Mouse (Mus musculus) gastrocnemius, postnatal 14 days (tissue): ENCODE measurements around the gene Fig4. TPM values are rescaled to one million over a fixed set of nuclear protein-coding genes. Genes with fewer than 3 reads are reported as not detected.
A peak's percentile ranks its signal among the peaks of the same experiment; 100 is the strongest.

ENCODE experiments used
- DNase-seq: peaks from one replicate; pipeline ENCODE4 v3.0.0; 2021; ENCODE audit warnings: mixed read lengths
- intact Hi-C: fragments of 180-260 bp; cut with DNase I; formaldehyde crosslinking; loops from one replicate; pipeline ENCODE4 v1.15.1; 2025; ENCODE audit warnings: low total_unique reads
- long read RNA-seq, 2 experiments: library from polyadenylated mRNA; stranded (forward); transcript quantifications; one replicate each; pipeline ENCODE4 v2.0.0; 2021
- total RNA-seq, 2 experiments: library from RNA; stranded (reverse); gene quantifications; 2 replicates each; pipeline ENCODE4 v1.2.3; 2021

Gene Fig4
- 1 to 10 TPM; 6.0 to 7.0 TPM for total RNA-seq
- long read RNA-seq, experiment 1, transcript Fig4-201 (23 exons, 3,282 nt) = major isoform, 7 of 8 reads
- long read RNA-seq, experiment 1, partial matches to known transcripts = 1 of 8 reads
- long read RNA-seq, experiment 1, other reads (novel, unspliced or antisense) = 0 of 8 reads
- long read RNA-seq, experiment 2, transcript Fig4-201 (23 exons, 3,282 nt) = major isoform, 8 of 9 reads
- long read RNA-seq, experiment 2, partial matches to known transcripts = 1 of 9 reads
- long read RNA-seq, experiment 2, other reads (novel, unspliced or antisense) = 0 of 9 reads

- intact Hi-C loops = loop anchor here (10.0 kb wide), 1 partner anchor 202 kb away; no protein-coding TSS in a partner anchor
- peak; percentile 89 for DNase-seq
These were observed at the start of gene Fig4 for GRCm38 (mm10) chr10:41302689-41303431. Gene Fig4 (minus strand): TSS chr10:41303260.

GRCm38 (mm10) chr10:41341346-41341745 lies 38.3 kb upstream of the Fig4 start:
- intact Hi-C loops = no loop called here
- DNase-seq = no peak

GRCm38 (mm10) chr10:41332533-41333043 lies 29.5 kb upstream of the Fig4 start:
- no peak for DNase-seq
- intact Hi-C loops = no loop called here

GRCm38 (mm10) chr10:41315866-41316265 lies 12.8 kb upstream of the Fig4 start:
- no peak for DNase-seq
- intact Hi-C loops = no loop called here

GRCm38 (mm10) chr10:41308205-41308604 lies 5.1 kb upstream of the Fig4 start:
- intact Hi-C loops = loop anchor here (10.0 kb wide), 1 partner anchor 197 kb away; no protein-coding TSS in a partner anchor

GRCm38 (mm10) chr10:41304961-41305455 lies 1.9 kb upstream of the Fig4 start:
- intact Hi-C loops = loop anchor here (10.0 kb wide), 1 partner anchor 200 kb away; no protein-coding TSS in a partner anchor
- DNase-seq = peak; percentile 15

More at GRCm38 (mm10) chr10:41308205-41308604, 5.1 kb upstream of the Fig4 start:
- DNase-seq = no peak

- DNase-seq = peak; percentile 85
- intact Hi-C loops = loop anchor here (10.0 kb wide), 1 partner anchor 201 kb away; no protein-coding TSS in a partner anchor
These were observed 782 bp upstream of the Fig4 start, which contains the start of gene Ak9 for GRCm38 (mm10) chr10:41303639-41304444. Gene Ak9 (plus strand): TSS chr10:41303980.

GRCm38 (mm10) chr10:41300161-41300560 lies 2.9 kb downstream of the Fig4 start:
- intact Hi-C loops = loop anchor here (10.0 kb wide), 1 partner anchor 205 kb away; no protein-coding TSS in a partner anchor
- no peak for DNase-seq

- intact Hi-C loops = no loop called here
- no peak for DNase-seq
These were observed 7.9 kb downstream of the Fig4 start for GRCm38 (mm10) chr10:41295145-41295544.

GRCm38 (mm10) chr10:41294734-41295133 lies 8.3 kb downstream of the Fig4 start:
- no peak for DNase-seq

GRCm38 (mm10) chr10:41293019-41293418 lies 10.0 kb downstream of the Fig4 start:
- DNase-seq = no peak

More at GRCm38 (mm10) chr10:41294734-41295133, 8.3 kb downstream of the Fig4 start:
- intact Hi-C loops = no loop called here

GRCm38 (mm10) chr10:41291021-41291420 lies 12.0 kb downstream of the Fig4 start:
- no peak for DNase-seq
- intact Hi-C loops = no loop called here

More at GRCm38 (mm10) chr10:41293019-41293418, 10.0 kb downstream of the Fig4 start:
- intact Hi-C loops = no loop called here

GRCm38 (mm10) chr10:41288771-41289415 lies 14.2 kb downstream of the Fig4 start:
- peak; percentile 78 for DNase-seq
- intact Hi-C loops = loop anchor here (10.0 kb wide), 1 partner anchor 284 kb away; no protein-coding TSS in a partner anchor

- no peak for DNase-seq
- intact Hi-C loops = loop anchor here (10.0 kb wide), 1 partner anchor 283 kb away; no protein-coding TSS in a partner anchor
These were observed 15.0 kb downstream of the Fig4 start for GRCm38 (mm10) chr10:41288074-41288473.

- intact Hi-C loops = loop anchor here (10.0 kb wide), 1 partner anchor 283 kb away; no protein-coding TSS in a partner anchor
- DNase-seq = no peak
These were observed 15.4 kb downstream of the Fig4 start for GRCm38 (mm10) chr10:41287618-41288017.

GRCm38 (mm10) chr10:41282086-41282485 lies 21.0 kb downstream of the Fig4 start:
- DNase-seq = no peak
- intact Hi-C loops = loop anchor here (10.0 kb wide), 1 partner anchor 277 kb away; no protein-coding TSS in a partner anchor

- DNase-seq = no peak
- intact Hi-C loops = loop anchor here (10.0 kb wide), 1 partner anchor 276 kb away; no protein-coding TSS in a partner anchor
These were observed 22.3 kb downstream of the Fig4 start for GRCm38 (mm10) chr10:41280796-41281195.

GRCm38 (mm10) chr10:41280177-41280576 lies 22.9 kb downstream of the Fig4 start:
- intact Hi-C loops = loop anchor here (10.0 kb wide), 1 partner anchor 275 kb away; no protein-coding TSS in a partner anchor
- DNase-seq = no peak
